Mouse (Mus musculus) brain, embryonic 14.5 days (tissue): ENCODE measurements around the gene Cym. TPM values are rescaled to one million over a fixed set of nuclear protein-coding genes. Genes with fewer than 3 reads are reported as not detected.

Source experiments
- DNase-seq: peaks from one replicate; pipeline ENCODE4 v3.0.0-alpha.2; 2011; ENCODE audit warnings: low read depth
- CTCF ChIP-seq: fragments of 200-500 bp; IDR thresholded peaks from 2 replicates; pipeline ENCODE4 v1.5.1; 2012; ENCODE audit warnings: inconsistent platforms, mild to moderate bottlenecking, moderate library complexity, borderline replicate concordance; ENCODE audit not compliant: insufficient read depth, insufficient read length; ENCODE audit errors: extremely low read depth
- POLR2A ChIP-seq: fragments of 200-500 bp; IDR thresholded peaks from 2 replicates; pipeline ENCODE4 v1.6.1; 2012; ENCODE audit warnings: mild to moderate bottlenecking, inconsistent platforms, borderline replicate concordance; ENCODE audit not compliant: poor library complexity, insufficient read depth, insufficient read length, severe bottlenecking; ENCODE audit errors: extremely low read depth
- polyA plus RNA-seq: library from polyadenylated mRNA; depleted of rRNA; stranded (reverse); fragments of >200 nt; gene quantifications from 2 replicates; pipeline ENCODE4 v1.2.3, GENCODE M21; 2012

The Cym gene
- polyA plus RNA-seq, 1 experiment = 0.90 TPM

GRCm38 (mm10) chr3:107214606-107215005 lies 6.9 kb downstream of the Cym start:
- DNase-seq = no peak
- TF ChIP-seq CTCF = no peak
- no peak for TF ChIP-seq POLR2A

GRCm38 (mm10) chr3:107207625-107208253 lies 13.8 kb downstream of the Cym start:
- TF ChIP-seq POLR2A (no peak), CTCF (no peak)
- DNase-seq = peak; percentile 69

- DNase-seq = no peak
- TF ChIP-seq POLR2A (no peak), CTCF (no peak)
These were observed 14.9 kb downstream of the Cym start for GRCm38 (mm10) chr3:107206490-107207150.

GRCm38 (mm10) chr3:107205994-107206393 lies 15.5 kb downstream of the Cym start:
- TF ChIP-seq CTCF (peak; percentile 81; the same call in 1 of the 2 replicates), POLR2A (no peak)
- peak; percentile 79 for DNase-seq

GRCm38 (mm10) chr3:107205170-107205569 lies 16.4 kb downstream of the Cym start:
- DNase-seq = no peak
- no peak for TF ChIP-seq CTCF
- no peak for TF ChIP-seq POLR2A

- DNase-seq = no peak
- TF ChIP-seq CTCF = no peak
- no peak for TF ChIP-seq POLR2A
These were observed 17.1 kb downstream of the Cym start for GRCm38 (mm10) chr3:107204413-107204812.

- TF ChIP-seq POLR2A = no peak
- TF ChIP-seq CTCF = no peak
- DNase-seq = peak; percentile 85
These were observed 20.0 kb downstream of the Cym start for GRCm38 (mm10) chr3:107201310-107202180.

GRCm38 (mm10) chr3:107188226-107188899 lies 33.2 kb downstream of the Cym start:
- peak; percentile 85 for DNase-seq
- TF ChIP-seq POLR2A = no peak
- TF ChIP-seq CTCF = peak; percentile 95

- DNase-seq = no peak
- TF ChIP-seq POLR2A = no peak
- TF ChIP-seq CTCF = no peak
These were observed 34.5 kb downstream of the Cym start for GRCm38 (mm10) chr3:107187022-107187421.

- TF ChIP-seq POLR2A (no peak), CTCF (no peak)
These were observed 35.9 kb downstream of the Cym start for GRCm38 (mm10) chr3:107185597-107185996.

GRCm38 (mm10) chr3:107183178-107183577 lies 38.4 kb downstream of the Cym start:
- TF ChIP-seq POLR2A = no peak
- no peak for TF ChIP-seq CTCF
- peak; percentile 31 for DNase-seq

More at GRCm38 (mm10) chr3:107185597-107185996, 35.9 kb downstream of the Cym start:
- no peak for DNase-seq

GRCm38 (mm10) chr3:107182756-107183155 lies 38.8 kb downstream of the Cym start, which contains the start of gene Kcna10:
Gene Kcna10 (plus strand): TSS chr3:107183056.
- no peak for DNase-seq
- TF ChIP-seq POLR2A = no peak
- TF ChIP-seq CTCF = no peak
